ENCODE assay signal across 9 mouse cellular contexts in genomic region chr4:41552529-41552928, GRCm38 (mm10). TPM values are rescaled to one million over a fixed set of nuclear protein-coding genes. Genes with fewer than 3 reads are reported as not detected.
DNase-seq lines count a peak whose midpoint lies in the region; ATAC-seq and TF ChIP-seq lines count a peak whose summit lies in the region.
"Had no signal": no experiment of that assay in that cellular context is flagged by ENCODE, and none has a peak within 500 bp of the region (broad histone marks: within the 10 kb centered on the region; RNA-seq: fewer than 3 reads in every experiment).

No protein-coding gene starts in this region.

- H3K4me3 ChIP-seq in embryonic fibroblast, embryonic 13.5 days (ENCODE audit: insufficient read depth, low read length) = no peak overlapping the region
- no peak overlapping the region for H3K4me3 ChIP-seq in midbrain, embryonic 14.5 days (replicated peaks; ENCODE audit: low read depth, low read length)
- H3K4me3 ChIP-seq: liver, embryonic 15.5 days had no signal

- no peak overlapping the region for H3K9ac ChIP-seq in midbrain, embryonic 14.5 days (replicated peaks; ENCODE audit: low read length)
- H3K9ac ChIP-seq: liver, embryonic 15.5 days had no signal

- no peaks in the 10 kb centered on the region for H3K4me1 ChIP-seq in embryonic fibroblast, embryonic 13.5 days (ENCODE audit: control insufficient read depth, insufficient read depth, low read length)
- peaks cover 22% of the 10 kb centered on the region; the same call in 1 of the 2 replicates for H3K4me1 ChIP-seq in midbrain, embryonic 14.5 days (ENCODE audit: control insufficient read depth, insufficient read depth, low read length)
- H3K4me1 ChIP-seq: liver, embryonic 15.5 days had no signal

- peak; percentile 47; the same call in 1 of the 2 replicates for TF ChIP-seq CTCF in embryonic fibroblast, embryonic 13.5 days (IDR thresholded peaks at IDR 0.05; ENCODE audit: borderline replicate concordance, insufficient read depth, low read length)

- no peak for ATAC-seq in cerebellum, adult (ENCODE audit: insufficient number of reproducible peaks, low FRiP score, low TSS enrichment)
- ATAC-seq in hematopoietic stem cell, adult 5-6 weeks (replicated peaks in 1 of 2; ENCODE audit: insufficient read depth in 1 of 2, low FRiP score in 2 of 2, low TSS enrichment in 1 of 2, low read depth in 1 of 2, poor library complexity in 2 of 2, severe bottlenecking in 2 of 2) = peak; percentile 63 to 81
- ATAC-seq in midbrain, embryonic 14.5 days (ENCODE audit: low FRiP score, low TSS enrichment) = peak; percentile 53; the same call in 1 of the 2 replicates

- H3K27me3 ChIP-seq in midbrain, embryonic 14.5 days (ENCODE audit: control insufficient read depth, insufficient read depth, low read length) = no peaks in the 10 kb centered on the region
- H3K27me3 ChIP-seq: liver, embryonic 15.5 days had no signal

- H3K27ac ChIP-seq in embryonic fibroblast, embryonic 13.5 days (ENCODE audit: insufficient read depth, low read length) = no peak overlapping the region
- H3K27ac ChIP-seq in midbrain, embryonic 14.5 days (replicated peaks; ENCODE audit: low read depth, low read length) = no peak overlapping the region
- H3K27ac ChIP-seq: liver, embryonic 15.5 days had no signal

- no peak overlapping the region for H3K4me2 ChIP-seq in midbrain, embryonic 14.5 days (ENCODE audit: low read length)
- H3K4me2 ChIP-seq: liver, embryonic 15.5 days had no signal

- peak; percentile 35 for DNase-seq in cerebellum, adult 11 months
- DNase-seq in adrenal gland, postnatal 25 days = peak; percentile 70
- DNase-seq in left cerebral cortex, adult 18-20 months (ENCODE audit: low spot score in 2 of 2) = peak; percentile 63 to 73
- peak; percentile 86 for DNase-seq in midbrain, embryonic 14.5 days
- peak; percentile 52 to 78 for DNase-seq in spleen, adult 18-20 months

- WGBS in midbrain, embryonic 14.5 days = 42% methylated on average over 6 of the region's 6 CpGs

- TF ChIP-seq POLR2A in embryonic fibroblast, embryonic 13.5 days (IDR thresholded peaks at IDR 0.05; ENCODE audit: low read depth, low read length) = no peak

- no peaks in the 10 kb centered on the region for H3K9me3 ChIP-seq in midbrain, embryonic 14.5 days (ENCODE audit: control insufficient read depth, low read length)
- H3K9me3 ChIP-seq: liver, embryonic 15.5 days had no signal

- no peaks in the 10 kb centered on the region for H3K36me3 ChIP-seq in midbrain, embryonic 14.5 days (ENCODE audit: control insufficient read depth, insufficient read depth, low read length)
- H3K36me3 ChIP-seq: liver, embryonic 15.5 days had no signal

RNA-seq across cellular contexts. Expression of gene Fam219a, which starts 16.8 kb away (rescaled TPM):
- total RNA-seq in adrenal gland, postnatal 25 days (2021) = 15.0 and 20.0 TPM in 2 replicates
- polyA plus RNA-seq in embryonic fibroblast, embryonic 13.5 days (2011; ENCODE audit: insufficient read length, low read depth, missing spikeins) = 11.4 and 15.5 TPM in 2 replicates
- 1.3 and 2.2 TPM in 2 replicates for total RNA-seq in hematopoietic stem cell, adult 5-6 weeks (2017)
- 100 to 1,000 TPM; 198 TPM for total RNA-seq in left cerebral cortex, adult 18-20 months (2021)
- polyA plus RNA-seq in midbrain, embryonic 14.5 days (2014; fragmentation: Nextera tagmentation; extraction: Ambion mirVana) = 19.9 and 22.3 TPM in 2 replicates

RNA-seq across cellular contexts. Expression of gene Dnaic1, which starts 17.0 kb away (rescaled TPM):
- total RNA-seq in adrenal gland, postnatal 25 days (2021) = 0.30 TPM in 1 of 2 replicates, not detected in the other
- not detected in 2 replicates for polyA plus RNA-seq in embryonic fibroblast, embryonic 13.5 days (2011; ENCODE audit: insufficient read length, low read depth, missing spikeins)
- not detected in 2 replicates for total RNA-seq in hematopoietic stem cell, adult 5-6 weeks (2017)
- total RNA-seq in left cerebral cortex, adult 18-20 months (2021) = 1 to 10 TPM; 6.6 to 9.1 TPM
- 2.0 and 2.8 TPM in 2 replicates for polyA plus RNA-seq in midbrain, embryonic 14.5 days (2014; fragmentation: Nextera tagmentation; extraction: Ambion mirVana)

RNA-seq across cellular contexts. Expression of gene 1110017D15Rik, which starts 35.4 kb away (rescaled TPM):
- total RNA-seq in adrenal gland, postnatal 25 days (2021) = 0.82 TPM in 1 of 2 replicates, not detected in the other
- polyA plus RNA-seq in embryonic fibroblast, embryonic 13.5 days (2011; ENCODE audit: insufficient read length, low read depth, missing spikeins) = not detected in 2 replicates
- not detected in 2 replicates for total RNA-seq in hematopoietic stem cell, adult 5-6 weeks (2017)
- total RNA-seq in left cerebral cortex, adult 18-20 months (2021) = 1 to 10 TPM; 5.1 to 5.7 TPM
- polyA plus RNA-seq in midbrain, embryonic 14.5 days (2014; fragmentation: Nextera tagmentation; extraction: Ambion mirVana) = 12.9 and 13.2 TPM in 2 replicates
- polyA plus RNA-seq: liver, embryonic 15.5 days had no signal

RNA-seq across cellular contexts. Expression of gene AI464131, which starts 49.7 kb away (rescaled TPM):
- 15.4 and 17.4 TPM in 2 replicates for total RNA-seq in adrenal gland, postnatal 25 days (2021)
- 5.5 and 6.0 TPM in 2 replicates for polyA plus RNA-seq in embryonic fibroblast, embryonic 13.5 days (2011; ENCODE audit: insufficient read length, low read depth, missing spikeins)
- 0.20 TPM in 1 of 2 replicates, not detected in the other for total RNA-seq in hematopoietic stem cell, adult 5-6 weeks (2017)
- total RNA-seq in left cerebral cortex, adult 18-20 months (2021) = 10 to 100 TPM; 23.5 to 24.3 TPM
- 7.2 and 8.0 TPM in 2 replicates for polyA plus RNA-seq in midbrain, embryonic 14.5 days (2014; fragmentation: Nextera tagmentation; extraction: Ambion mirVana)

Comparison
In these comparisons a context has a peak if more than half of its experiments do, and no peak if none do; other contexts are left out.
1. DNase-seq: peak in every context shown above with its lines; median percentile 86 in midbrain, embryonic 14.5 days; 70 in adrenal gland, postnatal 25 days; 68 in left cerebral cortex, adult 18-20 months; 65 in spleen, adult 18-20 months; 35 in cerebellum, adult 11 months.